Mouse (Mus musculus): ENCODE results near the gene Ccdc105. TPM values are rescaled to one million over a fixed set of nuclear protein-coding genes. Genes with fewer than 3 reads are reported as not detected.

Gene Ccdc105
- polyA plus RNA-seq, 1 experiment from 2014 or later = 0.11 TPM

DNA sequence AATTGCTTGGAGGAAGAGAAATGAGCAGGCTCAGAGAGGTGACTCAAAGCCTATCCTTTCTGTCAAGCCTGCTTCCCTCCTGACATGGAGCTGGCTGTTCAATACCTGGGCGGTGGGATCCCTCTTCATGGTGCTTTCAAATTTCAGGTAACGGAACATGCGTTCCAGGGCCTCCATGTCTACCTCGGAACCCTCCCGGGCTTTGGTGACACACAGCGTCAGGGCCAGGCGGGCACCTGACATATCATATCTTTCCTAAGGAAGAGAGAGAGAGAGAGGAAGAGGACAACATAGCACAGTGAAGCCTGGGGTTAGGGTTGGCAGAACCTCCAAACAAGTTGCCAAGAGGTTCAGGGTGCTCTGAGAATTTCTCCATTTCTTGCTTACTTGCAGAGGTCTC is 37.7 kb downstream of the Ccdc105 start:
- no peak overlapping the region for H3K4me3 ChIP-seq (replicated peaks)
- no peak for ATAC-seq (ENCODE audit: insufficient number of reproducible peaks, insufficient read depth, low FRiP score, low TSS enrichment, low read depth)
- H3K4me1 ChIP-seq (replicated peaks) = no peaks in the 10 kb centered on the region
- H3K9me3 ChIP-seq = no peaks in the 10 kb centered on the region
- no peaks in the 10 kb centered on the region for H3K27me3 ChIP-seq
- H3K36me3 ChIP-seq = no peaks in the 10 kb centered on the region
- 94% methylated on average over 7 of the region's 7 CpGs for WGBS
- no peak overlapping the region for H3K9ac ChIP-seq (replicated peaks)
- H3K4me2 ChIP-seq = no peak overlapping the region
- H3K27ac ChIP-seq = no peak overlapping the region

DNA sequence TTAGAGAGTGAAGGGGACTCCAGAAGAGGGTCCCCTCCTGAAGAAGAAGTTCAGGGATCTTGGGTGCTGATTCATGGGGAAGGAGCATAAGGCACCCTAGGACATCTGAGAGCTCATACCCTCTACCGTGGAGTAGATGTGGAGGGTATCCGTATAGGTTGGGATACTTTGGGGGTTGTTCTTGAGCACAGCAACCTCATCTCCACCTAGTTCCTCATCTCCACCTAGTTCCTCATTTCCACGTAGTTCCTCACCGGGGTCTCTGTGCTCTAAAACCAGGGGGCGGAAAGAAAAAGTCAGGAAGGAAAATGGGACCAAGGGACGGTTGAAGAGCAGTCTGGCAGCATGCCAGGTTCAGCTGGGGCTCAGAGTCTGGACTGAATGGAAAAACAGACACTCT is 38.7 kb downstream of the Ccdc105 start:
- Histone ChIP-seq H3K9me3 (no peaks in the 10 kb centered on the region), H3K27me3 (no peaks in the 10 kb centered on the region), H3K9ac (replicated peaks) (no peak overlapping the region), H3K4me2 (no peak overlapping the region), H3K36me3 (no peaks in the 10 kb centered on the region), H3K4me1 (replicated peaks) (no peaks in the 10 kb centered on the region), H3K27ac (no peak overlapping the region), H3K4me3 (replicated peaks) (no peak overlapping the region)
- no peak for ATAC-seq (ENCODE audit: insufficient number of reproducible peaks, insufficient read depth, low FRiP score, low TSS enrichment, low read depth)
- WGBS = 64% methylated on average over 6 of the region's 6 CpGs

- Histone ChIP-seq H3K27ac (no peak overlapping the region), H3K36me3 (no peaks in the 10 kb centered on the region), H3K27me3 (no peaks in the 10 kb centered on the region), H3K4me3 (replicated peaks) (no peak overlapping the region), H3K9ac (replicated peaks) (no peak overlapping the region), H3K9me3 (no peaks in the 10 kb centered on the region), H3K4me1 (replicated peaks) (no peaks in the 10 kb centered on the region), H3K4me2 (no peak overlapping the region)
- ATAC-seq (ENCODE audit: insufficient number of reproducible peaks, insufficient read depth, low FRiP score, low TSS enrichment, low read depth) = no peak
These were observed 42.2 kb downstream of the Ccdc105 start for GRCm38 (mm10) chr10:78710706-78711105.

DNA sequence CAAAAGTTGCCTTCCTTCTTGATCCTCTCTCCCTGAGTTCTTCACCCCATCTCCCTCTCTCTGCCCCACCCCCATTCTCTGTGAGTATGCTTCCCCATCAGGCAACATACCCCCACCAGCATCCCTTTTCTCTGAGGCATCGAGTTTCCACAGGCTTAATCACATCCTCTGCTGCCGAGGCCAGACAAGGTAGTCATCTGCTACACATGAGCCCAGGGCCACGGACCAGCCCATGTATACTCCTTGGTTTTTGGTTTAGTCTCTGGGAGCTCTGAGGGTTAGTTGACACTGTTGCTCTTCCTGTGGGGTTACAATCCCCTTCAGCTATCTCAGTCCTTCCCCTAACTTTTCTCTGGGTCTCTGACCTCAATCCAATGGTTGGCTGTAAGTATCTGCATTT is 52.0 kb downstream of the Ccdc105 start:
- Histone ChIP-seq H3K4me1 (replicated peaks) (no peaks in the 10 kb centered on the region), H3K4me3 (replicated peaks) (no peak overlapping the region), H3K27ac (no peak overlapping the region), H3K27me3 (no peaks in the 10 kb centered on the region), H3K9ac (replicated peaks) (no peak overlapping the region), H3K9me3 (no peaks in the 10 kb centered on the region), H3K36me3 (no peaks in the 10 kb centered on the region), H3K4me2 (no peak overlapping the region)
- ATAC-seq (ENCODE audit: insufficient number of reproducible peaks, insufficient read depth, low FRiP score, low TSS enrichment, low read depth) = no peak
- 35% methylated on average over 3 of the region's 3 CpGs for WGBS

Other genes with a start within 250 kb of the Ccdc105 start
- gene Olfr1358, start 235.6 kb downstream of the Ccdc105 start, polyA plus RNA-seq (2016; fragmentation: Nextera tagmentation; extraction: Ambion mirVana) = not detected in 2 replicates
- gene Ilvbl, start 178.7 kb downstream of the Ccdc105 start, polyA plus RNA-seq (2016; fragmentation: Nextera tagmentation; extraction: Ambion mirVana) = 49.0 and 49.2 TPM in 2 replicates
- 19.0 and 19.7 TPM in 2 replicates for gene Syde1, start 161.1 kb downstream of the Ccdc105 start, polyA plus RNA-seq (2016; fragmentation: Nextera tagmentation; extraction: Ambion mirVana)
- gene Olfr1357, start 135.0 kb downstream of the Ccdc105 start, polyA plus RNA-seq (2016; fragmentation: Nextera tagmentation; extraction: Ambion mirVana) = not detected in 2 replicates
- gene Casp14, start 34.8 kb downstream of the Ccdc105 start, polyA plus RNA-seq (2016; fragmentation: Nextera tagmentation; extraction: Ambion mirVana) = 0.15 and 0.18 TPM in 2 replicates
- 1.2 and 1.5 TPM in 2 replicates for gene Slc1a6, start 27.4 kb upstream of the Ccdc105 start, polyA plus RNA-seq (2016; fragmentation: Nextera tagmentation; extraction: Ambion mirVana)
- gene Olfr1356, start 99.1 kb upstream of the Ccdc105 start, polyA plus RNA-seq (2016; fragmentation: Nextera tagmentation; extraction: Ambion mirVana) = not detected in 2 replicates
- gene Olfr1355, start 122.5 kb upstream of the Ccdc105 start, polyA plus RNA-seq (2016; fragmentation: Nextera tagmentation; extraction: Ambion mirVana) = not detected in 2 replicates
- gene Olfr1354, start 160.1 kb upstream of the Ccdc105 start, polyA plus RNA-seq (2016; fragmentation: Nextera tagmentation; extraction: Ambion mirVana) = not detected in 2 replicates
- gene Olfr8, start 197.6 kb upstream of the Ccdc105 start, polyA plus RNA-seq (2016; fragmentation: Nextera tagmentation; extraction: Ambion mirVana) = not detected in 2 replicates
- gene Olfr1353, start 210.2 kb upstream of the Ccdc105 start, polyA plus RNA-seq (2016; fragmentation: Nextera tagmentation; extraction: Ambion mirVana) = not detected in 2 replicates
- not detected in 2 replicates for gene Olfr1352, start 228.0 kb upstream of the Ccdc105 start, polyA plus RNA-seq (2016; fragmentation: Nextera tagmentation; extraction: Ambion mirVana)